Mouse (Mus musculus) liver, embryonic 15.5 days (tissue): ENCODE measurements at regions not wholly inside any gene's neighbourhood (a gene's known extent, or its start where the extent isn't known, plus 50 kb on each side); places are given as distances from the start of the nearest gene placed in this dataset.

Experiments
- ATAC-seq: fragments of 200-750 bp; cut with Nextera tagmentation; 2 replicates; pipeline ENCODE4 v1.8.0; 2017; ENCODE audit warnings: moderate number of reproducible peaks, mild to moderate bottlenecking, moderate library complexity; ENCODE audit not compliant: insufficient read depth
- H3K27ac ChIP-seq: fragments of 300-500 bp; sonication (generic); replicated peaks from 2 replicates; pipeline ENCODE4 v1.5.1; 2015; ENCODE audit warnings: mild to moderate bottlenecking, inconsistent platforms
- H3K27me3 ChIP-seq: fragments of 300-500 bp; sonication (generic); 2 replicates; pipeline ENCODE4 v1.6.1; 2015; ENCODE audit warnings: mild to moderate bottlenecking, inconsistent platforms
- H3K36me3 ChIP-seq: fragments of 300-500 bp; sonication (generic); replicated peaks from 2 replicates; pipeline ENCODE4 v1.6.1; 2015; ENCODE audit warnings: moderate library complexity, mild to moderate bottlenecking, inconsistent platforms
- H3K4me1 ChIP-seq: fragments of 300-500 bp; sonication (generic); replicated peaks from 2 replicates; pipeline ENCODE4 v1.6.1; 2015; ENCODE audit warnings: inconsistent platforms
- H3K4me2 ChIP-seq: fragments of 300-500 bp; sonication (generic); 2 replicates; pipeline ENCODE4 v1.6.1; 2015; ENCODE audit warnings: moderate library complexity, mild to moderate bottlenecking, inconsistent platforms
- H3K4me3 ChIP-seq: fragments of 300-500 bp; sonication (generic); replicated peaks from 2 replicates; pipeline ENCODE4 v1.5.1; 2015; ENCODE audit warnings: mild to moderate bottlenecking, inconsistent platforms
- H3K9ac ChIP-seq: fragments of 300-500 bp; sonication (generic); 2 replicates; pipeline ENCODE4 v1.6.1; 2015; ENCODE audit warnings: moderate library complexity, mild to moderate bottlenecking, inconsistent platforms
- H3K9me3 ChIP-seq: fragments of 300-500 bp; sonication (generic); replicated peaks from 2 replicates; pipeline ENCODE4 v1.6.1; 2016; ENCODE audit warnings: inconsistent platforms
- WGBS: fragments of 180-500 bp; shearing (Covaris S2); methylation state at CpG from one replicate; pipeline ENCODE4 v1.1.7; 2015; ENCODE audit warnings: mixed read lengths; ENCODE audit not compliant: insufficient replicate concordance; 5-methylcytosine and 5-hydroxymethylcytosine counted together

- H3K36me3 ChIP-seq: no peaks in the 10 kb centered on the region
- H3K27me3 ChIP-seq: 0 out of 2 replicates have a peak, but pooled peaks cover 3% of the 10 kb centered on the region
- H3K9me3 ChIP-seq: no peaks in the 10 kb centered on the region
- H3K9ac ChIP-seq: no peak overlapping the region
- H3K4me3 ChIP-seq: no peak overlapping the region
- no peaks in the 10 kb centered on the region for H3K4me1 ChIP-seq
- H3K4me2 ChIP-seq: no peak overlapping the region
- no peak for ATAC-seq
- no peak overlapping the region for H3K27ac ChIP-seq
- 4% methylated on average over 5 of the region's 5 CpGs for WGBS
Observed at GRCm38 (mm10) chr3:127970891-127971290, 74.8 kb upstream of the Fam241a start.

GRCm38 (mm10) chr3:127967170-127967569 lies 71.0 kb upstream of the Fam241a start:
- WGBS: 63% methylated on average over 10 of the region's 10 CpGs
- Histone ChIP-seq H3K36me3 (no peaks in the 10 kb centered on the region), H3K9ac (no peak overlapping the region), H3K4me2 (no peak overlapping the region), H3K27me3 (0 out of 2 replicates have a peak, but pooled peaks cover 3% of the 10 kb centered on the region), H3K9me3 (no peaks in the 10 kb centered on the region), H3K4me3 (no peak overlapping the region), H3K27ac (no peak overlapping the region), H3K4me1 (no peaks in the 10 kb centered on the region)
- ATAC-seq: no peak

- no peak for ATAC-seq
- H3K27me3 ChIP-seq: 0 out of 2 replicates have a peak, but pooled peaks cover 3% of the 10 kb centered on the region
- H3K9ac ChIP-seq: no peak overlapping the region
- no peak overlapping the region for H3K4me3 ChIP-seq
- H3K27ac ChIP-seq: no peak overlapping the region
- no peak overlapping the region for H3K4me2 ChIP-seq
- H3K9me3 ChIP-seq: no peaks in the 10 kb centered on the region
- no peaks in the 10 kb centered on the region for H3K4me1 ChIP-seq
- no peaks in the 10 kb centered on the region for H3K36me3 ChIP-seq
- 73% methylated on average over 4 of the region's 4 CpGs for WGBS
Observed at GRCm38 (mm10) chr3:127966214-127966613, 70.1 kb upstream of the Fam241a start.

GRCm38 (mm10) chr3:127958919-127959684 lies 63.0 kb upstream of the Fam241a start:
- H3K9ac ChIP-seq: no peak overlapping the region
- no peaks in the 10 kb centered on the region for H3K36me3 ChIP-seq
- ATAC-seq: no peak
- H3K4me3 ChIP-seq: no peak overlapping the region
- H3K4me1 ChIP-seq: no peaks in the 10 kb centered on the region
- H3K27me3 ChIP-seq: peaks cover 10% of the 10 kb centered on the region; the same call in 1 of the 2 replicates
- H3K27ac ChIP-seq: no peak overlapping the region
- no peaks in the 10 kb centered on the region for H3K9me3 ChIP-seq
- no peak overlapping the region for H3K4me2 ChIP-seq
- WGBS: 30% methylated on average over 13 of the region's 13 CpGs

- no peak overlapping the region for H3K4me2 ChIP-seq
- WGBS: 73% methylated on average over 4 of the region's 4 CpGs
- H3K36me3 ChIP-seq: no peaks in the 10 kb centered on the region
- H3K27me3 ChIP-seq: peaks cover 10% of the 10 kb centered on the region
- H3K9me3 ChIP-seq: no peaks in the 10 kb centered on the region
- no peak overlapping the region for H3K27ac ChIP-seq
- H3K4me3 ChIP-seq: no peak overlapping the region
- no peaks in the 10 kb centered on the region for H3K4me1 ChIP-seq
- no peak for ATAC-seq
- H3K9ac ChIP-seq: no peak overlapping the region
Observed at GRCm38 (mm10) chr3:127954856-127955255, 58.7 kb upstream of the Fam241a start.

- Histone ChIP-seq H3K27me3 (peaks cover 10% of the 10 kb centered on the region), H3K9ac (no peak overlapping the region), H3K4me1 (0 out of 2 replicates have a peak, but pooled peaks cover 2% of the 10 kb centered on the region), H3K4me3 (no peak overlapping the region), H3K9me3 (no peaks in the 10 kb centered on the region), H3K36me3 (no peaks in the 10 kb centered on the region), H3K4me2 (no peak overlapping the region), H3K27ac (no peak overlapping the region)
- ATAC-seq: no peak
- 58% methylated on average over 4 of the region's 4 CpGs for WGBS
Observed at GRCm38 (mm10) chr3:127953610-127954009, 57.5 kb upstream of the Fam241a start.

GRCm38 (mm10) chr3:127948898-127949620 lies 52.9 kb upstream of the Fam241a start:
- Histone ChIP-seq H3K27me3 (peaks cover 3% of the 10 kb centered on the region; the same call in 1 of the 2 replicates), H3K9me3 (no peaks in the 10 kb centered on the region), H3K36me3 (no peaks in the 10 kb centered on the region), H3K9ac (no peak overlapping the region), H3K4me1 (peaks cover 18% of the 10 kb centered on the region), H3K4me2 (no peak overlapping the region), H3K4me3 (no peak overlapping the region), H3K27ac (no peak overlapping the region)
- peak; percentile 51 for ATAC-seq
- 44% methylated on average over 6 of the region's 6 CpGs for WGBS

- no peak overlapping the region for H3K4me2 ChIP-seq
- H3K36me3 ChIP-seq: no peaks in the 10 kb centered on the region
- H3K9me3 ChIP-seq: no peaks in the 10 kb centered on the region
- H3K4me1 ChIP-seq: peaks cover 18% of the 10 kb centered on the region
- no peak overlapping the region for H3K4me3 ChIP-seq
- peak; percentile 19; the same call in 1 of the 2 replicates for ATAC-seq
- no peak overlapping the region for H3K27ac ChIP-seq
- no peak overlapping the region for H3K9ac ChIP-seq
- no peaks in the 10 kb centered on the region for H3K27me3 ChIP-seq
- WGBS: 52% methylated on average over 5 of the region's 5 CpGs
Observed at GRCm38 (mm10) chr3:127948326-127948725, 52.2 kb upstream of the Fam241a start.
